In the genomic region with DNA sequence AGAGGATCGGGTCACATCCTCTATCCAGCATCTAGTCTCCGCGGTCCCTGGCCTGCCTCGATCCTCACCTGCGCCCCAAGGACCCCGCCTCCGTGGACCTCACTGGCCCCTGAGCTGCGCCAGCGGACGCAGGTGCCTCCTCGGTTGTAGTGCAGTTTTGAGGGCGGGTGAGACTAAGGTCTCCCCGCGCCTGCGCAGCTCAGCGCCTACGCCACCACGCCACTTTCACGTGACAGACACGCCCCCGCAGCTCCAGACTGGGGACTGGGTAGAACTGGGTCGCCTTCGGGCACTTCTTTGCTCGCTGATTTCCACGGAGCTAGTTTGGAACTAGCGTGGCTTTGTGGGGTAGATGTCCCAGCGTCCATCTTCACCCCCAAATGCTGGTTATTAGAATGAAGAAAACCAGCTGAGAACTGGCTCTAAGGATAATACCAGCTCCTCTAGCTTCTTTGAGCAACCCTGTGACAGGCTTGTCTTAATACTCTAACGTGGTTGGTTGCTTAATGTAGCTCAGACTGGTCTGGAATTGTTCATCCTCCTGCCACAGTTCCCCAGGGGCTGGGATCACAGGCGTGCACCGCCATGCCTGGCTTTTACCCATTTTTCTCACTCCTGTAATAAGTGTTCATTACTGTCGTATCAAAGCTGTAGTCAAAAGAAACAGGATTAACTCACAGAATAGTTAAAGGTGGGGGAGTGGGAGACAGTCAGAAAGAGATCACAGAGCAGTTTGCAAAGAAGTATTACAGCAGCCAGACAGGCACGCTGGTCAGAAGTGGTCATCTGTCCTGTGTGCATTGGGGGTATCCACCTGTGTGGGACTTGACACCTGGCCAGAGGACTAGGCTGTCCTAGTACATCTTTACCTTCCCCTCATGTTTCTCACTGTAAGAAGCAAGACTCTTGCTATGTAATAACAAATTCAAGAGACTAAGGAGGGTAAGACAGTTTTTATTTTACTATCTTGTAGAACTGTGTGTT, we compare ENCODE assay signal across 8 mouse cellular contexts. TPM values are rescaled to one million over a fixed set of nuclear protein-coding genes. Genes with fewer than 3 reads are reported as not detected.
DNase-seq lines count a peak whose midpoint lies in the region; ATAC-seq and TF ChIP-seq lines count a peak whose summit lies in the region.

TSS of gene Fam213a (minus strand) at position 159 of the 984 bp plus-strand sequence.

- peak; percentile 91 for ATAC-seq in embryonic facial prominence, embryonic 15.5 days (ENCODE audit: insufficient number of reproducible peaks, low FRiP score, low TSS enrichment, low read depth)
- ATAC-seq in limb, embryonic 12.5 days (ENCODE audit: insufficient number of reproducible peaks, insufficient read depth, low FRiP score, low TSS enrichment, low read depth), result peak; percentile 96
- peak; percentile 98 for ATAC-seq in midbrain, embryonic 14.5 days (ENCODE audit: low FRiP score, low TSS enrichment)

- H3K4me1 ChIP-seq in bone marrow macrophage, adult 2 months (ENCODE audit: control insufficient read depth, insufficient read depth, low read length), result peaks cover 20% of the 10 kb centered on the region
- peaks cover 9% of the 10 kb centered on the region; the same call in 1 of the 2 replicates for H3K4me1 ChIP-seq in embryonic facial prominence, embryonic 15.5 days
- H3K4me1 ChIP-seq in limb, embryonic 12.5 days (replicated peaks), result peaks cover 9% of the 10 kb centered on the region; the same call in 1 of the 2 replicates
- H3K4me1 ChIP-seq in midbrain, embryonic 14.5 days (ENCODE audit: control insufficient read depth, insufficient read depth, low read length), result peaks cover 4% of the 10 kb centered on the region

- peak within 1 kb of the TSS; percentile 44 for H3K9ac ChIP-seq in embryonic facial prominence, embryonic 15.5 days
- peak within 1 kb of the TSS; percentile 60 for H3K9ac ChIP-seq in limb, embryonic 12.5 days (replicated peaks)
- peak within 1 kb of the TSS; percentile 91 for H3K9ac ChIP-seq in midbrain, embryonic 14.5 days (replicated peaks; ENCODE audit: low read length)

- peak within 1 kb of the TSS; percentile 50 for H3K27ac ChIP-seq in bone marrow macrophage, adult 2 months (ENCODE audit: insufficient read depth, low read depth, low read length)
- peak within 1 kb of the TSS; percentile 73 for H3K27ac ChIP-seq in embryonic facial prominence, embryonic 15.5 days (replicated peaks)
- no peak within 1 kb of the TSS for H3K27ac ChIP-seq in limb, embryonic 12.5 days
- peak within 1 kb of the TSS; percentile 83 for H3K27ac ChIP-seq in midbrain, embryonic 14.5 days (replicated peaks; ENCODE audit: low read depth, low read length)

- DNase-seq in A20 (ENCODE audit: low read depth, low spot score), result peak; percentile 90
- DNase-seq in heart, adult 8-10 months (ENCODE audit: low spot score), result peak; percentile 82
- peak; percentile 93 to 94 for DNase-seq in kidney, adult 8-10 months
- peak; percentile 97 for DNase-seq in midbrain, embryonic 14.5 days
- peak; percentile 79 for DNase-seq in spleen, adult 12 weeks (ENCODE audit: low spot score)

- TF ChIP-seq POLR2A in bone marrow macrophage, adult 2 months (IDR thresholded peaks at IDR 0.05; ENCODE audit: borderline replicate concordance, low read depth, low read length), result 0 out of 2 replicates have a peak, but pooled peaks have one; percentile 19

- TF ChIP-seq CTCF in bone marrow macrophage, adult 2 months (IDR thresholded peaks at IDR 0.05; ENCODE audit: low read depth, low read length), result no peak

- peak within 1 kb of the TSS; percentile 60 for H3K4me3 ChIP-seq in bone marrow macrophage, adult 2 months (ENCODE audit: insufficient read depth, low read length)
- peak within 1 kb of the TSS; percentile 60 for H3K4me3 ChIP-seq in embryonic facial prominence, embryonic 15.5 days (replicated peaks)
- H3K4me3 ChIP-seq in limb, embryonic 12.5 days (replicated peaks), result peak within 1 kb of the TSS; percentile 56
- H3K4me3 ChIP-seq in midbrain, embryonic 14.5 days (replicated peaks; ENCODE audit: low read depth, low read length), result peak within 1 kb of the TSS; percentile 63

- peak within 1 kb of the TSS; percentile 89 for H3K4me2 ChIP-seq in embryonic facial prominence, embryonic 15.5 days (replicated peaks)
- peak within 1 kb of the TSS; percentile 73 for H3K4me2 ChIP-seq in limb, embryonic 12.5 days
- peak within 1 kb of the TSS; percentile 69 for H3K4me2 ChIP-seq in midbrain, embryonic 14.5 days (ENCODE audit: low read length)

- no peaks in the 10 kb centered on the region for H3K27me3 ChIP-seq in embryonic facial prominence, embryonic 15.5 days
- no peaks in the 10 kb centered on the region for H3K27me3 ChIP-seq in limb, embryonic 12.5 days
- H3K27me3 ChIP-seq in midbrain, embryonic 14.5 days (ENCODE audit: control insufficient read depth, insufficient read depth, low read length), result no peaks in the 10 kb centered on the region

- H3K36me3 ChIP-seq in embryonic facial prominence, embryonic 15.5 days, result no peaks in the 10 kb centered on the region
- no peaks in the 10 kb centered on the region for H3K36me3 ChIP-seq in limb, embryonic 12.5 days
- H3K36me3 ChIP-seq in midbrain, embryonic 14.5 days (ENCODE audit: control insufficient read depth, insufficient read depth, low read length), result no peaks in the 10 kb centered on the region

- WGBS in embryonic facial prominence, embryonic 15.5 days, result 3% methylated on average over 32 of the region's 32 CpGs
- WGBS in limb, embryonic 12.5 days, result 4% methylated on average over 32 of the region's 32 CpGs
- WGBS in midbrain, embryonic 14.5 days, result 2% methylated on average over 32 of the region's 32 CpGs

- H3K9me3 ChIP-seq in embryonic facial prominence, embryonic 15.5 days (replicated peaks), result no peaks in the 10 kb centered on the region
- no peaks in the 10 kb centered on the region for H3K9me3 ChIP-seq in limb, embryonic 12.5 days
- H3K9me3 ChIP-seq in midbrain, embryonic 14.5 days (ENCODE audit: control insufficient read depth, low read length), result no peaks in the 10 kb centered on the region

RNA-seq across cellular contexts. Expression of gene Fam213a, which starts in this region (rescaled TPM):
- polyA plus RNA-seq in bone marrow macrophage, adult 2 months (2012; ENCODE audit: insufficient read depth, insufficient read length, missing spikeins), result 29.1 and 31.6 TPM in 2 replicates
- 89.0 and 91.4 TPM in 2 replicates for polyA plus RNA-seq in embryonic facial prominence, embryonic 15.5 days (2015; fragmentation: Nextera tagmentation; extraction: Ambion mirVana)
- 10 to 100 TPM; 24.7 to 39.2 (median 28.2) TPM for total RNA-seq in heart, adult 8-10 months (2022)
- 35.3 and 39.4 TPM in 2 replicates for polyA plus RNA-seq in limb, embryonic 12.5 days (2016; fragmentation: Nextera tagmentation; extraction: Ambion mirVana)
- polyA plus RNA-seq in midbrain, embryonic 14.5 days (2014; fragmentation: Nextera tagmentation; extraction: Ambion mirVana), result 70.4 and 80.1 TPM in 2 replicates
